ENCODE assay signal across 14 mouse cellular contexts in the genomic region with DNA sequence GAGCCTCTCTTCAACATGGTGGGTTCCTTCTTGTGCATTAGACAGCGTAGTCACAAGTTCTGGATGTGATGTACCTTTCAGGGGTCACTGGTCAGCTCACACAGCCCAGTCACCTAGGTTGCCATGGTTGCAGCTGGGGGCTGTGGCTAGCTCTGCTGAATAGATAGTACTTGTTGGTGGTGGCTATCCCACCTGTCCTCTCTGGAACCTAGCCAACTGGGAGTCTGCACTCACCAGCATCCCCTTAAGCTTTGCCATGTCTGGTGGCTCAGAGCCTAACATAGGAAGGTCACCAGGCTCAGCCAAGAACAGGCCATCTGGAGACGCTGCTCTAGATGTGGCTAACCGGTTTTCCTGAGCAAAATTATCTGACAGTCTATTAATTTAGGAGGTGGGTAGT. TPM values are rescaled to one million over a fixed set of nuclear protein-coding genes. Genes with fewer than 3 reads are reported as not detected.
A peak's percentile ranks its signal among the peaks of the same experiment; 100 is the strongest.
DNase-seq lines count a peak whose midpoint lies in the region; ATAC-seq lines count a peak whose summit lies in the region.
"Had no signal": no experiment of that assay in that cellular context is flagged by ENCODE, and none has a peak within 500 bp of the region (broad histone marks: within the 10 kb centered on the region; RNA-seq: fewer than 3 reads in every experiment).

No protein-coding gene starts in this region.

- peaks cover 5% of the 10 kb centered on the region; the same call in 1 of the 2 replicates for H3K4me1 ChIP-seq in hindbrain, embryonic 16.5 days (ENCODE audit: control insufficient read depth, insufficient read depth, low read depth, low read length)
- H3K4me1 ChIP-seq in hindbrain, embryonic 11.5 days (replicated peaks; ENCODE audit: control insufficient read depth, insufficient read depth, low read length), result peaks cover 7% of the 10 kb centered on the region; the same call in 1 of the 2 replicates

- H3K36me3 ChIP-seq in hindbrain, embryonic 16.5 days (ENCODE audit: control insufficient read depth, insufficient read depth, low read length), result no peaks in the 10 kb centered on the region
- H3K36me3 ChIP-seq in hindbrain, embryonic 11.5 days (ENCODE audit: control insufficient read depth, insufficient read depth, low read length), result no peaks in the 10 kb centered on the region
- H3K36me3 ChIP-seq: hindbrain, embryonic 15.5 days had no signal

- WGBS in hindbrain, embryonic 16.5 days, result 62% methylated on average over 3 of the region's 3 CpGs
- WGBS in hindbrain, embryonic 11.5 days, result 75% methylated on average over 3 of the region's 3 CpGs

- no peak for DNase-seq in hindbrain, embryonic 11.5 days (ENCODE audit: low spot score)
- peak; percentile 60 for DNase-seq in retina, postnatal 1 day
- DNase-seq in retina, embryonic 14.5 days (ENCODE audit: low spot score), result no peak
- peak; percentile 95 to 96 for DNase-seq in cerebellum, postnatal 10 days
- DNase-seq in gastrocnemius, adult 8-10 months (ENCODE audit: low spot score in 2 of 2), result no peak
- DNase-seq in heart, postnatal 25 days (ENCODE audit: low spot score), result no peak
- DNase-seq: gastrocnemius, postnatal 10 days; kidney, adult 18-20 months; right cerebral cortex, postnatal 25 days had no signal

- intact Hi-C loops in heart, postnatal 25 days (cut with DNase I), result no loop called here

- H3K9me3 ChIP-seq in hindbrain, embryonic 16.5 days (ENCODE audit: control insufficient read depth, low read length), result no peaks in the 10 kb centered on the region
- H3K9me3 ChIP-seq in hindbrain, embryonic 11.5 days (ENCODE audit: control insufficient read depth, low read length), result no peaks in the 10 kb centered on the region
- H3K9me3 ChIP-seq: hindbrain, embryonic 15.5 days had no signal

- no peaks in the 10 kb centered on the region for H3K27me3 ChIP-seq in hindbrain, embryonic 16.5 days (replicated peaks; ENCODE audit: control insufficient read depth, insufficient read depth, low read length)
- no peaks in the 10 kb centered on the region for H3K27me3 ChIP-seq in hindbrain, embryonic 11.5 days (ENCODE audit: control insufficient read depth, insufficient read depth, low read length)
- H3K27me3 ChIP-seq: hindbrain, embryonic 15.5 days had no signal

- H3K4me2 ChIP-seq in hindbrain, embryonic 16.5 days (ENCODE audit: low read length), result no peak overlapping the region
- H3K4me2 ChIP-seq in hindbrain, embryonic 11.5 days (replicated peaks; ENCODE audit: low read depth, low read length), result no peak overlapping the region
- H3K4me2 ChIP-seq: hindbrain, embryonic 15.5 days had no signal

- no peak overlapping the region for H3K9ac ChIP-seq in hindbrain, embryonic 16.5 days (ENCODE audit: low read depth, low read length)
- no peak overlapping the region for H3K9ac ChIP-seq in hindbrain, embryonic 11.5 days (ENCODE audit: low read depth, low read length)
- H3K9ac ChIP-seq: hindbrain, embryonic 15.5 days; liver, embryonic 14.5 days had no signal

- ATAC-seq in hindbrain, embryonic 16.5 days, result peak; percentile 23; the same call in 1 of the 2 replicates
- no peak for ATAC-seq in hindbrain, embryonic 11.5 days (ENCODE audit: low FRiP score)
- ATAC-seq: forebrain, embryonic 16.5 days had no signal

- no peak overlapping the region for H3K4me3 ChIP-seq in hindbrain, embryonic 16.5 days (ENCODE audit: low read length)
- H3K4me3 ChIP-seq in hindbrain, embryonic 11.5 days (ENCODE audit: low read depth, low read length), result no peak overlapping the region
- H3K4me3 ChIP-seq: hindbrain, embryonic 15.5 days had no signal

- H3K27ac ChIP-seq in hindbrain, embryonic 16.5 days (ENCODE audit: low read depth, low read length), result no peak overlapping the region
- H3K27ac ChIP-seq in hindbrain, embryonic 11.5 days (ENCODE audit: low read depth, low read length), result no peak overlapping the region
- H3K27ac ChIP-seq: hindbrain, embryonic 15.5 days; liver, embryonic 14.5 days had no signal

RNA-seq across cellular contexts. Expression of gene Ackr3, which starts 47.4 kb away (rescaled TPM):
- 10.8 and 11.5 TPM in 2 replicates for polyA plus RNA-seq in hindbrain, embryonic 16.5 days (2015; fragmentation: Nextera tagmentation; extraction: Ambion mirVana)
- 25.7 and 29.6 TPM in 2 replicates for polyA plus RNA-seq in hindbrain, embryonic 11.5 days (2014; fragmentation: Nextera tagmentation; extraction: Ambion mirVana)
- total RNA-seq in gastrocnemius, adult 8-10 months (2022), result 10 to 100 TPM in 2 of 4 experiments, 1 to 10 TPM in 2; 7.3 to 13.2 (median 10.2) TPM
- 10 to 100 TPM; 64.4 to 75.8 TPM for total RNA-seq in heart, postnatal 25 days (2021)
- total RNA-seq: megakaryocyte-erythroid progenitor cell, adult 5-6 weeks had no signal

Comparison
In these comparisons a context has a peak if more than half of its experiments do, and no peak if none do; other contexts are left out.
1. DNase-seq: peak in retina, postnatal 1 day (single experiment) and cerebellum, postnatal 10 days (2 of 2); none in hindbrain, embryonic 11.5 days (single experiment), retina, embryonic 14.5 days (single experiment), gastrocnemius, adult 8-10 months (0 of 2) and heart, postnatal 25 days (single experiment).
2. RNA of gene Ackr3, which starts 47.4 kb away (total RNA-seq): 64.4 to 75.8 TPM in heart, postnatal 25 days; 7.3 to 13.2 TPM in gastrocnemius, adult 8-10 months; every median in the first group is over 4 times any median in the second.